Mouse (Mus musculus) hindbrain, embryonic 14.5 days (tissue): Measurements from ENCODE around the gene Tsg101. TPM values are rescaled to one million over a fixed set of nuclear protein-coding genes. Genes with fewer than 3 reads are reported as not detected.

Source experiments
- ATAC-seq: fragments of 200-750 bp; cut with Nextera tagmentation; 2 replicates; pipeline ENCODE4 v1.8.0; 2017; ENCODE audit warnings: moderate number of reproducible peaks, mild to moderate bottlenecking, moderate TSS enrichment, moderate library complexity; ENCODE audit not compliant: low FRiP score
- DNase-seq: peaks from one replicate; pipeline ENCODE4 v3.0.0-alpha.2; 2015; ENCODE audit warnings: low spot score
- H3K27ac ChIP-seq: fragments of 300-500 bp; sonication (generic); 2 replicates; pipeline ENCODE4 v1.5.1; 2014; ENCODE audit warnings: mild to moderate bottlenecking, moderate library complexity
- H3K27me3 ChIP-seq: fragments of 300-500 bp; sonication (generic); 2 replicates; pipeline ENCODE4 v1.6.1; 2014; ENCODE audit warnings: mild to moderate bottlenecking, low read length, mixed read lengths; ENCODE audit not compliant: control insufficient read depth, insufficient read depth
- H3K36me3 ChIP-seq: fragments of 300-500 bp; sonication (generic); replicated peaks from 2 replicates; pipeline ENCODE4 v1.6.1; 2014; ENCODE audit not compliant: control insufficient read depth, insufficient read depth
- H3K4me1 ChIP-seq: fragments of 300-500 bp; sonication (generic); replicated peaks from 2 replicates; pipeline ENCODE4 v1.6.1; 2014; ENCODE audit warnings: antibody characterized with exemption, low read length, mixed read lengths; ENCODE audit not compliant: control insufficient read depth, insufficient read depth
- H3K4me2 ChIP-seq: fragments of 300-500 bp; sonication (generic); replicated peaks from 2 replicates; pipeline ENCODE4 v1.6.1; 2014; ENCODE audit warnings: mild to moderate bottlenecking, moderate library complexity
- H3K4me3 ChIP-seq: fragments of 300-500 bp; sonication (generic); replicated peaks from 2 replicates; pipeline ENCODE4 v1.5.1; 2014; ENCODE audit warnings: mild to moderate bottlenecking, low read length
- H3K9ac ChIP-seq: fragments of 300-500 bp; sonication (generic); 2 replicates; pipeline ENCODE4 v1.6.1; 2014
- H3K9me3 ChIP-seq: fragments of 300-500 bp; sonication (generic); 2 replicates; pipeline ENCODE4 v1.6.1; 2016; ENCODE audit warnings: low read length; ENCODE audit not compliant: control insufficient read depth
- WGBS: fragments of 180-500 bp; shearing (Covaris S2); extraction: QIAGEN DNeasy Blood & Tissue Kit; methylation state at CpG from one replicate; pipeline ENCODE4 v1.1.7; 2014; 5-methylcytosine and 5-hydroxymethylcytosine counted together
- polyA plus RNA-seq: library from polyadenylated mRNA; unstranded; fragments of >200 nt; fragmentation: Nextera tagmentation; extraction: Ambion mirVana; gene quantifications from 2 replicates; pipeline ENCODE4 v1.2.1, GENCODE M21; 2014

Gene Tsg101
- polyA plus RNA-seq, 1 experiment from 2014 or later: 362 TPM

DNA sequence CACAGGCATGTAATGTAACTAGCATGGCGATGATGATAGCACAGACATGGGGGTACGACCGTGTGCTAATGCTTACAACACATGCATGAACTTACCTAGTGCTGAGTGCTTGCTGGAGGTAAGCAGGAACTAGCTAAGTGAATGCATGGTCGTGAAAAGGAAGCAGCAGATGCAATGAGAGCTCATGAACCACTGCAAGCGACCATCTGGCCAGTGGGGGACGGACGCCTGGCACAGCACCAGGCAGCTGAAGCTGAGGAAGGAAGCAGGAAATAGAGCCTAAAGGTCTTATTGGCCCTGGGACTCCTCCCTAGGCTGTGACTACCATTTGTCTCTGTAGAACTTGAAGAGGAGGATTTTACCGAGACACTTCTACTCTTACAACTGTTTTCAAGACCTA is 15.0 kb upstream of the Tsg101 start:
- H3K4me3 ChIP-seq: no peak overlapping the region
- no peaks in the 10 kb centered on the region for H3K4me1 ChIP-seq
- peaks cover 51% of the 10 kb centered on the region for H3K36me3 ChIP-seq
- H3K27me3 ChIP-seq: no peaks in the 10 kb centered on the region
- no peak for ATAC-seq
- no peaks in the 10 kb centered on the region for H3K9me3 ChIP-seq
- 87% methylated on average over 8 of the region's 8 CpGs for WGBS
- no peak overlapping the region for H3K27ac ChIP-seq
- H3K4me2 ChIP-seq: no peak overlapping the region
- no peak for DNase-seq
- no peak overlapping the region for H3K9ac ChIP-seq

DNA sequence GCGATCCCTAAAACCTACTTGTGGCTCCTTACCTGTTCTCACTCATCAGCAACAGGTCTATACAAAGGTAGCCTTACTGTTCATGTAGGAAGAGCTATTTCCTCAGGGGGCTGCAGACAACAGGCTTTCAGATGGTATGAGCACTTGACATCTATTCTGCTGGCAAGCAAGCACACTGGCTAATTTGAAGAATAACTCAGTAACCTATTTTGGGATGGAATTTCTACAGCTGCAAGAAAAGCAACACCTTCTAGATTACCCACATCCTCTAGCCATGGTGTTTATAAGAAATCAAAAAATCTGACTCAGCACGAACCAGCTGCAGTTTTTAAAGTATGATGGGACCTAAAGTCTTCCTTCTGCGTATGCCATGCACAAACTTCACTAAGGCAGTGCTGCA is 11.6 kb upstream of the Tsg101 start:
- ATAC-seq (no peak), DNase-seq (no peak)
- 97% methylated on average over 3 of the region's 3 CpGs for WGBS
- Histone ChIP-seq H3K9me3 (no peaks in the 10 kb centered on the region), H3K9ac (no peak overlapping the region), H3K36me3 (peaks cover 40% of the 10 kb centered on the region), H3K27ac (no peak overlapping the region), H3K4me3 (no peak overlapping the region), H3K4me1 (no peaks in the 10 kb centered on the region), H3K4me2 (no peak overlapping the region), H3K27me3 (no peaks in the 10 kb centered on the region)

DNA sequence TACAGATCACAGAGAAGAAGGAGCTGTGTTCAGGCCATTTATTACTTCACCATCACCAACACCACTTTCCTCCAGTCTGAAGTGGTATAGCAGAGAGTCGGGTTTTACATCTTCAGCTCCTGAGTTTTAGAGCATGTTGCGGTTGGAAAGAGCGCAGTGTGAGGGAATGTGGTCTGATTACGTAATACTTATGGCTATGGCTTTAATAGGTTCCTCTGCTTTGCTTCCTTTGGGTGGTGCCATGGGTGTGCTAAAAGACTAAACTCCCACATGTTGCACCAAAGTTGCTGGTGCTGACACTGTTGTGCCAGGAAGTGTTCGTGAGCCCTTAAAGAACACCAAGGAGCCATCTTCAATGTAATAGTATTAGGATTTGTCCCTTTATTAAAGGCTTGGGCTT is 8.5 kb upstream of the Tsg101 start:
- Histone ChIP-seq H3K4me2 (no peak overlapping the region), H3K27ac (no peak overlapping the region), H3K27me3 (no peaks in the 10 kb centered on the region), H3K4me1 (no peaks in the 10 kb centered on the region), H3K36me3 (peaks cover 33% of the 10 kb centered on the region), H3K9ac (no peak overlapping the region), H3K4me3 (no peak overlapping the region), H3K9me3 (no peaks in the 10 kb centered on the region)
- DNase-seq (no peak), ATAC-seq (no peak)
- whole genome bisulfite sequencing: 96% methylated on average over 5 of the region's 5 CpGs

DNA sequence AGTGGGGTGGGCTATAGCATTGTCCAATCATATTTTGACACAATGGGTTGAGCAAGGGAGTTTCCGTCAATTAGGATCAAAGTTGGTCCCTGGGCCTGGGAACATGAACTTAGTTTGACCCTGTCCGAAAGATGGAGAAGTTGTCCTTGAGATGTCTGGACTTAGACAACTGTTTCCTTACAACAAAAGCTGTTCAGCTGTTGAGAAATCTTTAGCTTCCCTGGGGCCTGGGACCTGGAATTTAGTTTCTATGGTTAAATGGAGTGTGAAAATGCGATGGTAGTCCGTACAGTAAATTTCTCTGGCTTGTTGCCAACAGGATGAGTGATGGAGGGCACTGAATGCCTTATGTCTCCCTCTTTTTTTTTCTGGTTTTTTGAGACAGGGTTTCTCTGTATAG is 2.3 kb upstream of the Tsg101 start:
- H3K4me2 ChIP-seq: no peak overlapping the region
- no peaks in the 10 kb centered on the region for H3K27me3 ChIP-seq
- no peak overlapping the region for H3K9ac ChIP-seq
- ATAC-seq (no peak), DNase-seq (no peak)
- 63% methylated on average over 4 of the region's 4 CpGs for WGBS
- H3K9me3 ChIP-seq: no peaks in the 10 kb centered on the region
- no peak overlapping the region for H3K4me3 ChIP-seq
- peaks cover 21% of the 10 kb centered on the region for H3K36me3 ChIP-seq
- peaks cover 20% of the 10 kb centered on the region for H3K4me1 ChIP-seq
- no peak overlapping the region for H3K27ac ChIP-seq

DNA sequence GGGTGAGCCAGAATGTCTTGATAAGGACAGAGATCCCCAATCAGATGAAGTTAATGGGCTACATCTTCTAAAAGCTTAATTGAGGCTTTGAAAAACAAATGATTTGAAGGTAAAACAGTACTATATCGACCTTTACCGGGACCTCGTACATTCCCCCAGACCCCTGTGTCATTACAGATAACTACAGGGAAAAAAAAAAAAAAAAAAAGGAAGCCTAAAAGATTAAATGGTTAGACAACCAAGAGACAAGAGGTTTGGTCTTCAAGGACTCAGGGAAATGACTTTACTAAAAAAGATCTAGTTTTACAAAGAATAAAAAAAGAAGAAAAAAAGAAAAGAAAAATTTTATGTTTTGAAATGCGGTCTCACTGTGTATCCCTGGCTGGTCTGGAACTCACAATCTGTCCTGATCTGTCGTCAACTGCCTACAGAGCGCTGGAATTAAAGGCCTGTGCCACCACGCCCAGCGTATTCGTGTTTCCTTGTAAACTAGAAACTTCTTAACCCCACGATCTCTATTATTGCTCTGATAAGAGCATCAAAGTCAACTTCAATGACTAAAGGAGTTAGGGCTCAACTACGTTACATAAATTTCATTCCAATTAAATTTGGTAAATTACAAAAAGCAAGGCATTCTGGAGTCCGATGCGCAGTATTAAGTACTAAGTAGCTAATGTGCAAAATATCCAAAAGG is 944 bp downstream of the Tsg101 start:
- 21% methylated on average over 13 of the region's 13 CpGs for WGBS
- DNase-seq: peak; percentile 38

DNA sequence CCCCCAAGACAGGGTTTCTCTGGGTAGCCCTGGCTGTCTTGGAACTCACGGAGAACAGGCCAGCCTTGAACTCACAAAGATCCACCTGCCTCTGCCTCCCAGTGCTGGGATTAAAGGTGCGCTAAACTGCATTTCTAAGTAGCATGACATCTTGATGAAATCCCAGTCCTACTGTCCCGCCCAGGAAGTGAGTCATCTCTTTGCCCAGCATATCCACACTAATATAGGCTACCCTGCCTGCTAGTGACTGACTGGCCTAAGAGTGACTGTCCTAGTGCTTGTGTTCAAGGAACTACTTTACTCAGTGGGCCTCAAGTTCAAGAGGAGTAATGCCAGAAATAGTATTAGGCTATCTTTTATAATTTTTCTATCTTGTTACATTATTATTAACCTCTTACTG is 3.4 kb downstream of the Tsg101 start:
- Histone ChIP-seq H3K36me3 (peaks cover 45% of the 10 kb centered on the region), H3K9me3 (no peaks in the 10 kb centered on the region), H3K4me1 (peaks cover 20% of the 10 kb centered on the region), H3K27me3 (no peaks in the 10 kb centered on the region), H3K4me2 (no peak overlapping the region), H3K4me3 (no peak overlapping the region), H3K27ac (no peak overlapping the region), H3K9ac (no peak overlapping the region)
- WGBS: 94% methylated on average over 3 of the region's 3 CpGs
- ATAC-seq (no peak), DNase-seq (no peak)

More for the DNA sequence above, 944 bp downstream of the Tsg101 start:
- peak overlapping the region; percentile 97 for H3K27ac ChIP-seq
- no peaks in the 10 kb centered on the region for H3K9me3 ChIP-seq
- no peak for ATAC-seq
- peaks cover 20% of the 10 kb centered on the region for H3K4me1 ChIP-seq
- H3K4me2 ChIP-seq: peak overlapping the region; percentile 61
- H3K4me3 ChIP-seq: peak overlapping the region; percentile 96
- peaks cover 24% of the 10 kb centered on the region for H3K36me3 ChIP-seq
- H3K9ac ChIP-seq: peak overlapping the region; percentile 92
- H3K27me3 ChIP-seq: no peaks in the 10 kb centered on the region

DNA sequence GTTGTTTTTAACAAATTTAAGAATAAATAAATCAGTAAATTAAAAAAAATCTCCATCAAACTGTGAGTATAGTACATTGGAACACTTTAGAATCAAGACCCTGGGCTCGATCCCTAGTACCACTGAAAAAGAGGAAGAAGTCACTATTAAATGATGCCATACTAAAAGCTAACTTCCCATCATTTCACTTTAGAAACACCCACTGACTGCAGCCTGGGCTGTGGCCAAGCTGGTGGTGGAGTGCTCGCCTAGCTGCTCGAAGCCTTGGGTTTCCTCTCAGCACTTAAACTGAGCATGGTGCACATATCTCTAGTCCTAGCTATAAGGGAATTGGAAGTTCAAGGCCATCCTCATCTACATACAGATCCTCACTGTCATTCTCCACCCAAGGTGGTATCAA is 8.5 kb downstream of the Tsg101 start:
- Histone ChIP-seq H3K4me2 (no peak overlapping the region), H3K27ac (no peak overlapping the region), H3K4me3 (no peak overlapping the region), H3K27me3 (no peaks in the 10 kb centered on the region), H3K9me3 (no peaks in the 10 kb centered on the region), H3K4me1 (no peaks in the 10 kb centered on the region), H3K36me3 (peaks cover 83% of the 10 kb centered on the region), H3K9ac (no peak overlapping the region)
- WGBS: 93% methylated on average over 3 of the region's 3 CpGs
- ATAC-seq (no peak), DNase-seq (no peak)

DNA sequence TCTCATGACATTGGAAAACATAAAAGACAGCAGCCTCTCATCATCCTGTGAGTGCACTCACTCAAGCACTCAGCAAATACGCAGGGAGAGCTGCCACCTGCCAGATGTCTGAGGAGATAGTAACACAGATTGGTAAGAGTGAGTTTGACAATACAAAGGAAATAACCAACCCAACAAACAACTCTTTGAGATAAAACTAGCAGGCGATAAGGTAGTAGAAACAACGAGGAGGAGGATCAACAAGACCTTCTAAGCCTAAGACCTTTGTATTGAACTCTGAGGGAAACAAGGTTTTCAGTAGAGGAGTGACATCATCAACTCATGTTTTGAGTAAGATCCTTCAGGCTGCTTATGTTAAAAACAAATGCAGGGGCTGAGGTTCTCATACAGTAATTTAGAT is 20.4 kb downstream of the Tsg101 start:
- H3K27me3 ChIP-seq: no peaks in the 10 kb centered on the region
- no peak overlapping the region for H3K4me2 ChIP-seq
- H3K9me3 ChIP-seq: no peaks in the 10 kb centered on the region
- H3K27ac ChIP-seq: no peak overlapping the region
- no peaks in the 10 kb centered on the region for H3K4me1 ChIP-seq
- 96% methylated on average over 3 of the region's 3 CpGs for WGBS
- no peak for ATAC-seq
- DNase-seq: no peak
- peaks cover 97% of the 10 kb centered on the region for H3K36me3 ChIP-seq
- H3K4me3 ChIP-seq: no peak overlapping the region
- no peak overlapping the region for H3K9ac ChIP-seq

DNA sequence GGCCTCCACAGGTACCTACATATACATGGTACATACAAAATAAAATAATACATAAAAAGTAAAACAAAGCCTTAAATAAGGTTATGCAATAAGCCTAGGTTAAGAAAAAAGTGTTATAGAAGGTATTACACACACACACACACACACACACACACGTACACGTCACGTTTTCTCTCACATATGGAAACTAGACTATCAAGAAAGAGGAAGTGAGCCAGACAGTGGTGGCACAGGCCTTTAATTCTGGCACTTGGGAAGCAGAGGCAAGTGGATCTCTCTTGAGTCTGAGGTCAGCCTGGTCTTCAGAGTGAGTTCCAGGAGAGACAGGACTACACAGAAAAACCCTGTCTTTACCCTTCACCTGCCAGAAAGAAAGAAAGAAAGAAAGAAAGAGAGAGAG is 24.3 kb downstream of the Tsg101 start:
- 92% methylated on average over 3 of the region's 3 CpGs for WGBS
- no peaks in the 10 kb centered on the region for H3K9me3 ChIP-seq
- DNase-seq: no peak

DNA sequence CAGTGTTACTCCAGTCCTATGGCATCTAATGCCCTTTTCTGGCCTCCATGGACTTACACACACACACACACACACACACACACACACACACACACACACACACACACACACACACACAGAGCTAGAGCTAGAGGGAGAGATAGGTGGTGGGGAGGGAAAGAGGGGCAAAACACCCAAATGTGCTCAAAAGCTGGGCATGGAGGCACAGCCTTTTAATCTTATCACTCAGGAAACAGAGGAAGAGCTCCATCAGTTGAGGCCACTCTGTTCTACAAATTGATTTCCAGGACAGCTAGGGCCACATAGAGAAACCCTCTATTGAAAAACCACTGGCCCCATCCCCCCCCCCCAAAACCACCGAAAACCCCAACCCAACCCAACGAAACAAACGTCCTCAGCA is 36.5 kb downstream of the Tsg101 start:
- no peaks in the 10 kb centered on the region for H3K9me3 ChIP-seq
- H3K9ac ChIP-seq: no peak overlapping the region
- H3K27ac ChIP-seq: no peak overlapping the region
- H3K4me3 ChIP-seq: no peak overlapping the region
- no peaks in the 10 kb centered on the region for H3K4me1 ChIP-seq
- peaks cover 40% of the 10 kb centered on the region for H3K36me3 ChIP-seq
- H3K4me2 ChIP-seq: no peak overlapping the region
- WGBS: 89% methylated on average over 3 of the region's 3 CpGs
- ATAC-seq: no peak
- no peaks in the 10 kb centered on the region for H3K27me3 ChIP-seq
- DNase-seq: no peak

More for the DNA sequence above, 24.3 kb downstream of the Tsg101 start:
- H3K27me3 ChIP-seq: no peaks in the 10 kb centered on the region
- ATAC-seq: no peak
- H3K4me3 ChIP-seq: no peak overlapping the region
- no peak overlapping the region for H3K4me2 ChIP-seq
- peaks cover 96% of the 10 kb centered on the region for H3K36me3 ChIP-seq
- no peaks in the 10 kb centered on the region for H3K4me1 ChIP-seq
- H3K9ac ChIP-seq: no peak overlapping the region
- no peak overlapping the region for H3K27ac ChIP-seq
